ENCODE assay signal across 9 mouse cellular contexts in the genomic region with DNA sequence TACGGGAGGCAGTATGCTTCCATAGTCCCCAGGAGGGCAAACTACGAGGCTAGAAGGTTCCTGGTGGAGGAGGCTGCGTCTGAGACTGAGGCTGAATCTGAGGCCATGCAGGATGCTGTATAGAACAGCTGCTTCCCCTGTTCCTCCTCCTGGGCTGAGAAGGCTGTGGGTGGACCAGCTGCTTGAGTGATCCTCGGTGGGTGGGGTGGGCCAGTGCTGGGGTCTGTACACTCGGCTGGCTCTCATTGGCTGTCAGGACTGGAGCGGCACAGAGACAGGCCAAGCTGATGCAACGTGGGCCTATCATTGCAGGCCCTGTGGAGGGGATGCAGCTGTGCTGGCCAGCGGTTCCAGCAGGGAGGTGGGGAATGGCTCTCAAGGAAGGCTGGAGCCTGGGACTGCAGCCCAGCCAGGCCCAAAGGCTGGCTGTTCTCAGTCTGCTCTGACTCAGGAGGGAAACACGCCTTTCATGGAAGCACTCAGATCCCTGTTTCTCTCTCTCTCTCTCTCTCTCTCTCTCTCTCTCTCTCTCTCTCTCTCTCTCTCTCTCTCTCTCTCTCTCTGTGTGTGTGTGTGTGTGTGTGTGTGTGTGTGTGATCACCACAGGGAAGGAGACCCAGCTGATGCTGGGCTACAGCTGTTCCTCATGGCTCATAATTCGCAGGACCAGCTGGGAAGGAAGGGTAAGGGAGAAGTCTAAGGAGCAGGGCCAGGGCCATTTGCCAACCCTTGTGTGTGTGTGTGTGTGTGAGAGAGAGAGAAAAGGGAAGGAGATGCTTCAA. TPM values are rescaled to one million over a fixed set of nuclear protein-coding genes. Genes with fewer than 3 reads are reported as not detected.
DNase-seq lines count a peak whose midpoint lies in the region; ATAC-seq lines count a peak whose summit lies in the region.
"Had no signal": no experiment of that assay in that cellular context is flagged by ENCODE, and none has a peak within 500 bp of the region (broad histone marks: within the 10 kb centered on the region; RNA-seq: fewer than 3 reads in every experiment).

No protein-coding gene starts in this region.

- peak; percentile 96 for DNase-seq in MN1 (ENCODE audit: low spot score)
- peak; percentile 95 for DNase-seq in embryo, embryonic 11 days
- DNase-seq in gastrocnemius, postnatal 36 days = peak; percentile 72 to 88
- DNase-seq in intestine, embryonic 14.5 days (ENCODE audit: low spot score) = peak; percentile 89
- peak; percentile 77 to 79 for DNase-seq in left cerebral cortex, adult 9 months (ENCODE audit: low spot score in 2 of 2)
- peak; percentile 84 for DNase-seq in lung, postnatal 36 days
- DNase-seq in right cerebral cortex, postnatal 25 days = peak; percentile 65

- H3K27me3 ChIP-seq in intestine, embryonic 14.5 days (replicated peaks; ENCODE audit: control insufficient read depth, insufficient read depth, low read length) = no peaks in the 10 kb centered on the region

- peak overlapping the region; percentile 27; the same call in 1 of the 2 replicates for H3K9ac ChIP-seq in intestine, embryonic 14.5 days (ENCODE audit: low read length)

- H3K4me1 ChIP-seq in intestine, embryonic 14.5 days (replicated peaks; ENCODE audit: control insufficient read depth, insufficient read depth, low read length) = peaks cover 47% of the 10 kb centered on the region

- intact Hi-C loops in gastrocnemius, postnatal 36 days (cut with DNase I) = no loop called here

- no peaks in the 10 kb centered on the region for H3K36me3 ChIP-seq in intestine, embryonic 14.5 days (ENCODE audit: control insufficient read depth, insufficient read depth, low read length)

- ATAC-seq in intestine, embryonic 14.5 days (replicated peaks; ENCODE audit: low FRiP score, low TSS enrichment, low read depth) = peak; percentile 98
- no peak for ATAC-seq in inflammation-experienced regulatory T-cells, adult 6 months

- H3K4me2 ChIP-seq in intestine, embryonic 14.5 days (ENCODE audit: low read length) = peak overlapping the region; percentile 41

- H3K9me3 ChIP-seq in intestine, embryonic 14.5 days (ENCODE audit: control insufficient read depth, low read length) = no peaks in the 10 kb centered on the region

- H3K27ac ChIP-seq in intestine, embryonic 14.5 days (ENCODE audit: low read depth) = peak overlapping the region; percentile 96

- H3K4me3 ChIP-seq in intestine, embryonic 14.5 days (ENCODE audit: low read depth, low read length) = no peak overlapping the region
- H3K4me3 ChIP-seq: erythroblast, embryonic 14.5 days had no signal

- WGBS in intestine, embryonic 14.5 days = 13% methylated on average over 10 of the region's 10 CpGs

RNA-seq across cellular contexts. Expression of a gene that starts 7.2 kb away (rescaled TPM):
- 100 to 1,000 TPM in 1 of 2 experiments, 10 to 100 TPM in 1; 69.4 to 103 TPM for total RNA-seq in gastrocnemius, postnatal 36 days (2021)
- polyA plus RNA-seq in intestine, embryonic 14.5 days (2014; fragmentation: Nextera tagmentation; extraction: Ambion mirVana) = 417 and 502 TPM in 2 replicates
- polyA plus RNA-seq in inflammation-experienced regulatory T-cells, adult 6 months (2017; shearing (Covaris generic)) = not detected

RNA-seq across cellular contexts. Expression of a gene that starts 21.0 kb away (rescaled TPM):
- total RNA-seq in gastrocnemius, postnatal 36 days (2021) = 1 to 10 TPM; 2.6 to 4.6 TPM
- 18.6 and 23.4 TPM in 2 replicates for polyA plus RNA-seq in intestine, embryonic 14.5 days (2014; fragmentation: Nextera tagmentation; extraction: Ambion mirVana)
- 10 to 100 TPM; 15.1 to 29.0 (median 17.5) TPM for polyA plus RNA-seq in inflammation-experienced regulatory T-cells, adult 6 months (2017; shearing (Covaris generic))

Comparison
In these comparisons a context has a peak if more than half of its experiments do, and no peak if none do; other contexts are left out.
1. RNA of a gene that starts 7.2 kb away (polyA plus RNA-seq): 417 to 502 TPM in intestine, embryonic 14.5 days; not detected in inflammation-experienced regulatory T-cells, adult 6 months; every median in the first group is over 100 times any median in the second.
2. Peak in every context shown above with its lines, with median percentiles within 50 percentile points of each other: DNase-seq.